Mouse (Mus musculus): ENCODE data around the gene C1qb.

GRCm38 (mm10) chr4:136847166-136847565 is 38.8 kb downstream of the C1qb start:
- no peak for TF ChIP-seq CTCF (IDR thresholded peaks at IDR 0.05; ENCODE audit: low read depth)
- TF ChIP-seq EP300 (IDR thresholded peaks at IDR 0.05; ENCODE audit: low read depth), result no peak

Measured in liver, postnatal 0 days (tissue).